Mouse (Mus musculus): ENCODE measurements around the gene Ccdc9. TPM values are rescaled to one million over a fixed set of nuclear protein-coding genes. Genes with fewer than 3 reads are reported as not detected.

The Ccdc9 gene
- polyA plus RNA-seq, 1 experiment from 2014 or later = 14.8 TPM

- WGBS = 67% methylated on average over 1 of the region's 4 CpGs
- Histone ChIP-seq H3K4me3 (ENCODE audit: low read depth, low read length) (no peak overlapping the region), H3K36me3 (ENCODE audit: control insufficient read depth, insufficient read depth, low read length) (no peaks in the 10 kb centered on the region), H3K4me1 (ENCODE audit: control insufficient read depth, insufficient read depth, low read length) (no peaks in the 10 kb centered on the region), H3K9ac (replicated peaks; ENCODE audit: low read depth, low read length) (no peak overlapping the region), H3K4me2 (ENCODE audit: low read depth, low read length) (no peak overlapping the region), H3K9me3 (ENCODE audit: control insufficient read depth, low read length) (no peaks in the 10 kb centered on the region), H3K27me3 (ENCODE audit: control insufficient read depth, insufficient read depth, low read length) (no peaks in the 10 kb centered on the region), H3K27ac (ENCODE audit: low read depth, low read length) (no peak overlapping the region)
- ATAC-seq (ENCODE audit: low read depth) = no peak
Measured at GRCm38 (mm10) chr7:16245958-16246357, 40.6 kb downstream of the Ccdc9 start.

DNA sequence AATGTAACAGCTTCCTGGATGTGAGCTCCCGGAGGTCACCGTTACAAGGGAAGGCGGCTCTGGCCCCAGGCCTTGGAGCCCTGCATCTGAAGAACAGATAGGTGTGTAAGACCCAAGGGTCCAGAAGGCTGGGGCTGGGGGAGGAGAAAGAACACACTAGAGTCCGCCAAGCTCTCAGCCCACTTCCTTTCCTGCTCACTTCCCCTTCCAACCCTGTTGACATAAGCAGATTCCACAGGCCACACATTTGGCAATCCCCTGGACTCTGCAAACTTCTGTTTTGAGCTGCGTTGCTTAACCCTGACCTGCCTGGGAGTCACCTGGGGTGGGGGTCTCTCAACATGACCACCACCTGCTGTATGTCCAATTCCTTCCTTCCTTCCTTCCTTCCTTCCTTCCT lies 42.5 kb downstream of the Ccdc9 start, which contains the start of gene C5ar2:
TSS of gene C5ar2 (minus strand) at position 88 of the 400 bp plus-strand sequence.
- no peaks in the 10 kb centered on the region for H3K9me3 ChIP-seq (ENCODE audit: control insufficient read depth, low read length)
- no peaks in the 10 kb centered on the region for H3K36me3 ChIP-seq (ENCODE audit: control insufficient read depth, insufficient read depth, low read length)

DNA sequence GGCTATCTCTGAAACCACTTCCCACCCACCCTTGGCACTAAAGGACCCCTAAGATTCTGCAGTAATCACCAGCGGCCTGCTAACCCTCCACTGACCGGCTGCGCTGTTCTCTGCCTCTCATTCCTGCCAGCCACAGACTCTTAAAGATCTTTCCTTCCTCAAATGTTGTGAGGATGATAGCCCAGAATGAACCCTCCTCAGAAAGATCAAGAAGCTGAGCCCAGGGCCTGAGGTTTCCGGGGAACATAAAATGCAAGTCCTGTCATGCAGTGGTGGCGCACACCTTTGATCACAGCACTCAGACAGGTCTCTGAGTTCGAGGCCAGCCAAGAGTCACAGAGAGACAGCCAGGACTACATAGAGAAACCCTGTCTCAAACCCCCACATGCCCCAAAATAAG lies 44.4 kb downstream of the Ccdc9 start:
- no peaks in the 10 kb centered on the region for H3K27me3 ChIP-seq (ENCODE audit: control insufficient read depth, insufficient read depth, low read length)
- H3K9me3 ChIP-seq (ENCODE audit: control insufficient read depth, low read length) = no peaks in the 10 kb centered on the region
- H3K36me3 ChIP-seq (ENCODE audit: control insufficient read depth, insufficient read depth, low read length) = no peaks in the 10 kb centered on the region
- no peak overlapping the region for H3K4me3 ChIP-seq (ENCODE audit: low read depth, low read length)
- H3K4me2 ChIP-seq (ENCODE audit: low read depth, low read length) = no peak overlapping the region
- no peak for ATAC-seq (ENCODE audit: low read depth)
- H3K27ac ChIP-seq (ENCODE audit: low read depth, low read length) = no peak overlapping the region
- H3K4me1 ChIP-seq (ENCODE audit: control insufficient read depth, insufficient read depth, low read length) = no peaks in the 10 kb centered on the region
- H3K9ac ChIP-seq (replicated peaks; ENCODE audit: low read depth, low read length) = no peak overlapping the region
- 88% methylated on average over 6 of the region's 6 CpGs for WGBS

More for the DNA sequence above, 42.5 kb downstream of the Ccdc9 start, which contains the start of gene C5ar2:
- no peak for ATAC-seq (ENCODE audit: low read depth)
- H3K27me3 ChIP-seq (ENCODE audit: control insufficient read depth, insufficient read depth, low read length) = no peaks in the 10 kb centered on the region
- no peak within 1 kb of the TSS for H3K9ac ChIP-seq (replicated peaks; ENCODE audit: low read depth, low read length)
- H3K27ac ChIP-seq (ENCODE audit: low read depth, low read length) = no peak within 1 kb of the TSS
- 82% methylated on average over 5 of the region's 5 CpGs for WGBS
- H3K4me2 ChIP-seq (ENCODE audit: low read depth, low read length) = no peak within 1 kb of the TSS
- H3K4me1 ChIP-seq (ENCODE audit: control insufficient read depth, insufficient read depth, low read length) = no peaks in the 10 kb centered on the region
- no peak within 1 kb of the TSS for H3K4me3 ChIP-seq (ENCODE audit: low read depth, low read length)

GRCm38 (mm10) chr7:16241787-16242186 lies 44.8 kb downstream of the Ccdc9 start:
- Histone ChIP-seq H3K27ac (ENCODE audit: low read depth, low read length) (no peak overlapping the region), H3K4me3 (ENCODE audit: low read depth, low read length) (no peak overlapping the region), H3K36me3 (ENCODE audit: control insufficient read depth, insufficient read depth, low read length) (no peaks in the 10 kb centered on the region), H3K9ac (replicated peaks; ENCODE audit: low read depth, low read length) (no peak overlapping the region), H3K4me1 (ENCODE audit: control insufficient read depth, insufficient read depth, low read length) (no peaks in the 10 kb centered on the region), H3K4me2 (ENCODE audit: low read depth, low read length) (no peak overlapping the region), H3K9me3 (ENCODE audit: control insufficient read depth, low read length) (no peaks in the 10 kb centered on the region), H3K27me3 (ENCODE audit: control insufficient read depth, insufficient read depth, low read length) (no peaks in the 10 kb centered on the region)
- WGBS = 60% methylated on average over 11 of the region's 11 CpGs
- no peak for ATAC-seq (ENCODE audit: low read depth)

- Histone ChIP-seq H3K36me3 (ENCODE audit: control insufficient read depth, insufficient read depth, low read length) (no peaks in the 10 kb centered on the region), H3K27ac (ENCODE audit: low read depth, low read length) (no peak overlapping the region), H3K9ac (replicated peaks; ENCODE audit: low read depth, low read length) (no peak overlapping the region), H3K9me3 (ENCODE audit: control insufficient read depth, low read length) (no peaks in the 10 kb centered on the region), H3K27me3 (ENCODE audit: control insufficient read depth, insufficient read depth, low read length) (no peaks in the 10 kb centered on the region), H3K4me3 (ENCODE audit: low read depth, low read length) (no peak overlapping the region), H3K4me2 (ENCODE audit: low read depth, low read length) (no peak overlapping the region), H3K4me1 (ENCODE audit: control insufficient read depth, insufficient read depth, low read length) (no peaks in the 10 kb centered on the region)
- 90% methylated on average over 1 of the region's 1 CpGs for WGBS
- no peak for ATAC-seq (ENCODE audit: low read depth)
Measured at GRCm38 (mm10) chr7:16240978-16241303, 45.7 kb downstream of the Ccdc9 start.

GRCm38 (mm10) chr7:16240281-16240977 lies 46.2 kb downstream of the Ccdc9 start:
- WGBS = 73% methylated on average over 7 of the region's 7 CpGs
- Histone ChIP-seq H3K36me3 (ENCODE audit: control insufficient read depth, insufficient read depth, low read length) (no peaks in the 10 kb centered on the region), H3K9me3 (ENCODE audit: control insufficient read depth, low read length) (no peaks in the 10 kb centered on the region), H3K27me3 (ENCODE audit: control insufficient read depth, insufficient read depth, low read length) (no peaks in the 10 kb centered on the region), H3K9ac (replicated peaks; ENCODE audit: low read depth, low read length) (no peak overlapping the region), H3K27ac (ENCODE audit: low read depth, low read length) (no peak overlapping the region), H3K4me2 (ENCODE audit: low read depth, low read length) (no peak overlapping the region), H3K4me3 (ENCODE audit: low read depth, low read length) (no peak overlapping the region), H3K4me1 (ENCODE audit: control insufficient read depth, insufficient read depth, low read length) (no peaks in the 10 kb centered on the region)
- ATAC-seq (ENCODE audit: low read depth) = no peak

DNA sequence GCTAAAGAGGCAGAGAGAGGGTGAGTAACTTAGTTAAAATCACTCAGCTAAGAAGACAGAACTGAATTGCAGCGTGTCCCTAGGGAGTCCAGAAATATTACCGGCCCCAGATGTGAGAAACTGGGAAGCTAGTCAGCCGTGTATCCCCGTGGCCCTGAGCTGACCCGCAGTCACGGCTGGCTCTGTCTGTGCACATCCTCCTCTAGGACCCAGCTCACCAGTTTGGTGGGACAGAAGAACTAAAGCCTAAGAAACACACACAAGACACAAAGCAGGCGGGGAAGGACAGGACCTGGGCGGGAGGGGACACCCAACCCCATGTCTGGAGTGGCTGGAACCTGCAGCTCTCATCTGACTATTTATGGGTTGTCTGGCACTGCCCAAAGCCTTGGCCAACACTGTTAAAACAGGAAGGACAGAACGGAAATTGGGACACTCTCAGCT lies 47.0 kb downstream of the Ccdc9 start:
- Histone ChIP-seq H3K4me2 (ENCODE audit: low read depth, low read length) (no peak overlapping the region), H3K4me3 (ENCODE audit: low read depth, low read length) (no peak overlapping the region), H3K9me3 (ENCODE audit: control insufficient read depth, low read length) (no peaks in the 10 kb centered on the region), H3K27me3 (ENCODE audit: control insufficient read depth, insufficient read depth, low read length) (no peaks in the 10 kb centered on the region), H3K27ac (ENCODE audit: low read depth, low read length) (no peak overlapping the region), H3K36me3 (ENCODE audit: control insufficient read depth, insufficient read depth, low read length) (no peaks in the 10 kb centered on the region), H3K9ac (replicated peaks; ENCODE audit: low read depth, low read length) (no peak overlapping the region), H3K4me1 (ENCODE audit: control insufficient read depth, insufficient read depth, low read length) (no peaks in the 10 kb centered on the region)
- WGBS = 59% methylated on average over 9 of the region's 9 CpGs
- ATAC-seq (ENCODE audit: low read depth) = no peak

DNA sequence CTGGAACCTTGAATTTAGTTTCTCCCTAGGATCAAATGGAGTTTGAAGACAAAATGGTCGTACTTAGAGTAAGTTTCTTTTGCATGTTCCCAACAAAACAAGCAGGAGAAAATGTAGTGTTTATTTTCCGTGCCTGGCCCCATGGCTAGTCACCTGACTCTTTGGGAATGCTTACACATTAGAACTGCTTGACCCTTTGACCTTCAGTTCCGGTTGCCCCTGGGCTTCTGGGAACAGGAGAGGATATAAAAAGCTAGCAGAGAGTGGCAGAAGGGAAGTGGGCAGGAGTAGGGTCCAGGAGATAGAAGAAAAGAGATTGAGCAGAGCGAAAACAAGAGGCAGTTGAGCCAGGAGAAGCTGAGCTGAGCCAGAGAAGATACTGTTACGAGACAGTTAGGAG lies 56.7 kb downstream of the Ccdc9 start:
- H3K4me2 ChIP-seq (ENCODE audit: low read depth, low read length) = no peak overlapping the region
- H3K4me1 ChIP-seq (ENCODE audit: control insufficient read depth, insufficient read depth, low read length) = no peaks in the 10 kb centered on the region
- H3K27me3 ChIP-seq (ENCODE audit: control insufficient read depth, insufficient read depth, low read length) = no peaks in the 10 kb centered on the region
- H3K9me3 ChIP-seq (ENCODE audit: control insufficient read depth, low read length) = no peaks in the 10 kb centered on the region
- no peak overlapping the region for H3K27ac ChIP-seq (ENCODE audit: low read depth, low read length)
- H3K9ac ChIP-seq (replicated peaks; ENCODE audit: low read depth, low read length) = no peak overlapping the region
- H3K36me3 ChIP-seq (ENCODE audit: control insufficient read depth, insufficient read depth, low read length) = no peaks in the 10 kb centered on the region
- ATAC-seq (ENCODE audit: low read depth) = no peak
- WGBS = 51% methylated on average over 5 of the region's 5 CpGs
- H3K4me3 ChIP-seq (ENCODE audit: low read depth, low read length) = no peak overlapping the region
